Mouse (Mus musculus) ES-E14 (cell line): Measurements from ENCODE around the gene U90926.

ENCODE experiments used
- CHD2 ChIP-seq: IDR thresholded peaks from 2 replicates; pipeline ENCODE4 v1.6.1; 2014; ENCODE audit warnings: mild to moderate bottlenecking, low read depth, low read length, inconsistent platforms
- HCFC1 ChIP-seq: IDR thresholded peaks from 2 replicates; pipeline ENCODE4 v1.6.1; 2012; ENCODE audit warnings: low read length, inconsistent platforms, borderline replicate concordance; ENCODE audit not compliant: insufficient read depth
- MAFK ChIP-seq: IDR thresholded peaks from 2 replicates; pipeline ENCODE4 v1.6.1; 2014; ENCODE audit warnings: mild to moderate bottlenecking, low read depth, low read length, inconsistent platforms; ENCODE audit not compliant: insufficient read depth
- ZC3H11A ChIP-seq: IDR thresholded peaks from 2 replicates; pipeline ENCODE4 v1.6.1; 2012; ENCODE audit warnings: low read depth, mild to moderate bottlenecking, inconsistent platforms, low read length, borderline replicate concordance
- ZNF384 ChIP-seq: IDR thresholded peaks from 2 replicates; pipeline ENCODE4 v1.6.1; 2012; ENCODE audit warnings: low read depth, low read length, inconsistent platforms

DNA sequence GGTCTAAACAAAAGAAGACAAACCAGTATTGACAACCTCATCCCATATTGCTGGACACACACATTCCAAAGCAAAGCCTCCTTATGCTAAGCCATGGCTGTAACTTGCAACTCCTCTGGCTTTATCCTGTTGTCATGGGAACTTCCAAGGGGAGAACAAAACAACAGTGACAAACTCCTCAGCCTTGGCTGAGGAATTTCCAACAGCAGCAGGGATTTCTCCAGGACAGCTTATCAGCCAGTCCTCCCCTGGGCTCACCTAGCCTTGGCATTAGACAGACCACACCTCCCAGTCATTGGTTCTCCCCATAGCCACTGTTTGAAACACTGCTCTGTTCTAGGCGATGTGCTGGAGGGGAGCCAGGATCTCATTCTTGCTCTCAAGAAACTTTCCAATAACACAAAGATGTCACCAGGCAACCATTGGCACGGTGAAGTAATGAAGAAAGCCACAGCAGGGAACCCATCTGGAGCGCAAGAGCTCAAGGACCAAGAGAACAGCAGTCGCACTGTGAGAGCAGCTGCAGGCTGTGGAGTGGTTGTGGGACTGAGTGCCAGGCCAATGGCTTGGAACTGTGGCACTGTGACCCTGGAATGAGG is 48.7 kb upstream of the U90926 start:
- TF ChIP-seq ZC3H11A = no peak
- no peak for TF ChIP-seq ZNF384
- TF ChIP-seq HCFC1 = no peak
- no peak for TF ChIP-seq CHD2
- no peak for TF ChIP-seq MAFK
